Mouse (Mus musculus): ENCODE results near the gene Trmt2b.
"Not testable (repeated sequence)": the region's sequence is repeated elsewhere in the genome, so short reads cannot be mapped to it uniquely, and the experiment has no call there.

The Trmt2b gene

GRCm38 (mm10) chrX:134220618-134221017, 56.2 kb downstream of the Trmt2b start:
- in situ Hi-C loops (cut with MboI) = no loop called here

GRCm38 (mm10) chrX:134218161-134218560, 58.6 kb downstream of the Trmt2b start:
- in situ Hi-C loops (cut with MboI) = no loop called here

GRCm38 (mm10) chrX:134211151-134211642, 65.6 kb downstream of the Trmt2b start:
- in situ Hi-C loops (cut with MboI) = no loop called here

- in situ Hi-C loops (cut with MboI) = no loop called here
These were observed 68.3 kb downstream of the Trmt2b start for GRCm38 (mm10) chrX:134208491-134208890.

GRCm38 (mm10) chrX:134187201-134187600, 89.6 kb downstream of the Trmt2b start, which contains the start of gene Arl13a:
Gene Arl13a (plus strand): TSS chrX:134187501.
- in situ Hi-C loops (cut with MboI) = not testable (repeated sequence)

- in situ Hi-C loops (cut with MboI) = no loop called here
These were observed 102.1 kb downstream of the Trmt2b start for GRCm38 (mm10) chrX:134174699-134175098.

All from mature B cell (primary cell).